Mouse (Mus musculus) myocyte (in vitro differentiated cells): ENCODE measurements around the gene Npw. TPM values are rescaled to one million over a fixed set of nuclear protein-coding genes. Genes with fewer than 3 reads are reported as not detected.

Experiments used
- H3K27me3 ChIP-seq: one replicate; pipeline ENCODE4 v1.6.1; 2011; ENCODE audit not compliant: control insufficient read depth, insufficient read depth, insufficient read length
- H3K36me3 ChIP-seq: one replicate; pipeline ENCODE4 v1.6.1; 2011; ENCODE audit not compliant: control insufficient read depth, insufficient read depth
- H3K4me2 ChIP-seq: one replicate; pipeline ENCODE4 v1.6.1; 2011; ENCODE audit warnings: low read depth, control low read depth
- H3K4me3 ChIP-seq: one replicate; pipeline ENCODE4 v1.5.1; 2011; ENCODE audit warnings: mild to moderate bottlenecking, control low read depth, moderate library complexity
- H3K79me2 ChIP-seq: one replicate; pipeline ENCODE4 v1.6.1; 2011; ENCODE audit not compliant: control insufficient read depth, insufficient read depth
- H3ac ChIP-seq: one replicate; pipeline ENCODE4 v1.6.1; 2011; ENCODE audit not compliant: control insufficient read depth, insufficient read length
- CEBPB ChIP-seq: IDR thresholded peaks from 2 replicates; pipeline ENCODE4 v1.6.1; 2011; ENCODE audit warnings: mild to moderate bottlenecking, moderate library complexity; ENCODE audit not compliant: poor library complexity, insufficient read depth, severe bottlenecking
- E2F4 ChIP-seq: IDR thresholded peaks from one replicate; pipeline ENCODE4 v1.6.1; 2011; ENCODE audit warnings: mild to moderate bottlenecking, control low read depth, moderate library complexity; ENCODE audit not compliant: insufficient read depth
- MAX ChIP-seq: IDR thresholded peaks from one replicate; pipeline ENCODE4 v1.6.1; 2011; ENCODE audit warnings: low read depth, mild to moderate bottlenecking, control low read depth
- MYOD1 ChIP-seq, 3 experiments: IDR thresholded peaks; one replicate each; pipeline ENCODE4 v1.6.1; 2011; ENCODE audit warnings: control low read depth in 2 of 3, low read depth in 2 of 3, mild to moderate bottlenecking in 2 of 3, moderate library complexity in 1 of 3; ENCODE audit not compliant: insufficient read length in 2 of 3, control insufficient read depth in 1 of 3
- MYOG ChIP-seq, 3 experiments: IDR thresholded peaks; one replicate each; pipeline ENCODE4 v1.6.1; 2011; ENCODE audit warnings: control low read depth in 2 of 3, low read depth in 2 of 3, mild to moderate bottlenecking in 2 of 3; ENCODE audit not compliant: insufficient read length in 2 of 3, control insufficient read depth in 1 of 3, insufficient read depth in 1 of 3
- POLR2A ChIP-seq: IDR thresholded peaks from one replicate; pipeline ENCODE4 v1.6.1; 2011; ENCODE audit warnings: low read depth, mild to moderate bottlenecking, control low read depth, moderate library complexity; ENCODE audit not compliant: insufficient read length
- POLR2AphosphoS2 ChIP-seq: IDR thresholded peaks from one replicate; pipeline ENCODE4 v1.6.1; 2011; ENCODE audit warnings: low read depth, control low read depth; ENCODE audit not compliant: insufficient read length
- REST ChIP-seq: IDR thresholded peaks from one replicate; pipeline ENCODE4 v1.6.1; 2011; ENCODE audit warnings: mild to moderate bottlenecking, control low read depth, moderate library complexity; ENCODE audit not compliant: insufficient read depth, insufficient read length
- SRF ChIP-seq: IDR thresholded peaks from one replicate; pipeline ENCODE4 v1.6.1; 2011; ENCODE audit warnings: low read depth; ENCODE audit not compliant: control insufficient read depth, insufficient read length
- TCF12 ChIP-seq: IDR thresholded peaks from one replicate; pipeline ENCODE4 v1.6.1; 2011; ENCODE audit warnings: mild to moderate bottlenecking, control low read depth; ENCODE audit not compliant: poor library complexity, insufficient read depth, severe bottlenecking
- TCF3 ChIP-seq: IDR thresholded peaks from one replicate; pipeline ENCODE4 v1.6.1; 2011; ENCODE audit warnings: low read depth, control low read depth; ENCODE audit not compliant: insufficient read length
- USF1 ChIP-seq: IDR thresholded peaks from one replicate; pipeline ENCODE4 v1.6.1; 2011; ENCODE audit warnings: low read depth, mild to moderate bottlenecking, control low read depth, moderate library complexity
- polyA plus RNA-seq: library from polyadenylated mRNA; unstranded; fragments of >200 nt; fragmentation: generic; extraction: Trizol; gene quantifications from one replicate; pipeline ENCODE4 v1.2.1, GENCODE M21; 2012; ENCODE audit warnings: missing spikeins

Npw gene
- polyA plus RNA-seq, 1 experiment, result not detected

DNA sequence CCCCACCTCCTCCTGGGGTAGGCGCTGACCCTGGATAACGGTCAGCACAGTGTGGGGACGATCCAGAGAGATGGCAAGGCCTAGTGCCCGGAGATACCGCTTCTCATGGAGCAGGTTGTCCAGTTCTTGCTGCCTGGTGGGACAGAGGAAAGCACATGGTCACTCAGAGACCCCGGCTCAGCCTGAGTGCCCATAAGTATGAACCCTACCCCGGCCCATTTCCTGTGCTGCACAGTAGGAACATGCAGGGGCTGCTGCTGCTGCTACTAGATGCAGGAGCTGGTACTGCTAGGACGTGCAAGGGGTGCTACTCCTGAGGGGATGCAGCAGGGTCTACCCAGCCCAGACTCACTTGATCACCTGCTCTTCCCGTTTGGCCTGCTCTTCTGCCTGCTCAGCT is 43.0 kb upstream of the Npw start:
- H3K27me3 ChIP-seq, result no peaks in the 10 kb centered on the region
- no peak overlapping the region for H3ac ChIP-seq
- peaks cover 7% of the 10 kb centered on the region for H3K79me2 ChIP-seq
- H3K4me2 ChIP-seq, result no peak overlapping the region
- peaks cover 9% of the 10 kb centered on the region for H3K36me3 ChIP-seq
- TF ChIP-seq E2F4, result no peak
- TF ChIP-seq REST, result no peak
- no peak for TF ChIP-seq CEBPB
- no peak for TF ChIP-seq SRF
- TF ChIP-seq TCF3, result no peak
- H3K4me3 ChIP-seq, result no peak overlapping the region

DNA sequence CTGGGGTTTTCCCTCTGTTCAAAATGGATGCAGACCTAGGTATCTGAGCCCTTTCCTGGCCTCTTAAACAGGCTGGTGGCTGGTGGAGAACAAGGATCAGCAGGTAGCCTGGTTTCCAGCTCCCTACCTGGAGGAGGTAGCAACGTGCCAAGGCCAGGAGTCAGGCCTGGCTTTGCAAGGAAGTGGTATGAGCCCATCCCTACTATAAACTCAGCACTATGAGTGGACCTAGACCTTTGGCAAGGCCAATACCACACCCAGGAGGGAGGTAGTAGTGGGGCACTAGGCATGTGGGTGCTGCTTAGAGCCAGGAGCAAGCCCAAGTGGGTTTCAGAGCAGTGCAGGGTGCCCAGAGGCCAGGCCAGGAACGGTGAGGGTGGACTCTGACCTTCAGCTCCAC is 41.2 kb upstream of the Npw start:
- H3K79me2 ChIP-seq, result peaks cover 5% of the 10 kb centered on the region
- no peak for TF ChIP-seq POLR2AphosphoS2
- no peak for TF ChIP-seq MAX
- no peak for TF ChIP-seq E2F4
- no peak for TF ChIP-seq USF1
- no peak for TF ChIP-seq TCF12
- no peak for TF ChIP-seq REST
- no peak for TF ChIP-seq TCF3
- TF ChIP-seq MYOD1 (IDR thresholded peaks at IDR 0.05; ENCODE audit: control insufficient read depth in 1 of 3, insufficient read length in 2 of 3, low read depth in 2 of 3), result no peak
- TF ChIP-seq CEBPB, result no peak
- no peak for TF ChIP-seq POLR2A
- TF ChIP-seq SRF, result no peak
- TF ChIP-seq MYOG (IDR thresholded peaks at IDR 0.05; ENCODE audit: control insufficient read depth in 1 of 3, insufficient read depth in 1 of 3, insufficient read length in 2 of 3, low read depth in 2 of 3), result no peak
- H3K4me3 ChIP-seq, result no peak overlapping the region
- peaks cover 9% of the 10 kb centered on the region for H3K36me3 ChIP-seq
- H3K27me3 ChIP-seq, result no peaks in the 10 kb centered on the region
- H3K4me2 ChIP-seq, result no peak overlapping the region
- no peak overlapping the region for H3ac ChIP-seq

DNA sequence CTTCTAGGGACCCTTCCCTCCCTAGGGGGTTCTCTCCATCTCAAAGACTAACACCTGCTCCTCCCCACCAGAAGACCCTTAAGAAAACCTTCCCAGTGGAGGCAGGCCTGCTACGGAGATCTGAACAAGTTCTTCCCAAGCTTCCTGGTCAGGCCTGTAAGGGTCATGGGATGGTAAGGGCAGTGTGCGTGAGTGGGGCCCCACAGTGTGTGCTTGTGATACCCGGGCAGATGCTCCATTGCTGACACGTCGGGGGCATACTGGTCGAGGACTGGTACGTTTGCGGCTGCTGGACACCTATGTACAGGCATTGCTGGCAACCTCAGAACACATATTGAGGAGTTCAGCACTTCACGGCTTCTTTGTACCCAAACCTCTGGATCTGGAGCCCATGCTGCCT is 40.5 kb upstream of the Npw start:
- H3K4me2 ChIP-seq, result no peak overlapping the region
- no peak overlapping the region for H3ac ChIP-seq
- no peaks in the 10 kb centered on the region for H3K27me3 ChIP-seq
- TF ChIP-seq CEBPB, result no peak
- peak; percentile 77 for TF ChIP-seq POLR2AphosphoS2
- peaks cover 5% of the 10 kb centered on the region for H3K79me2 ChIP-seq
- H3K36me3 ChIP-seq, result peaks cover 9% of the 10 kb centered on the region
- no peak overlapping the region for H3K4me3 ChIP-seq

DNA sequence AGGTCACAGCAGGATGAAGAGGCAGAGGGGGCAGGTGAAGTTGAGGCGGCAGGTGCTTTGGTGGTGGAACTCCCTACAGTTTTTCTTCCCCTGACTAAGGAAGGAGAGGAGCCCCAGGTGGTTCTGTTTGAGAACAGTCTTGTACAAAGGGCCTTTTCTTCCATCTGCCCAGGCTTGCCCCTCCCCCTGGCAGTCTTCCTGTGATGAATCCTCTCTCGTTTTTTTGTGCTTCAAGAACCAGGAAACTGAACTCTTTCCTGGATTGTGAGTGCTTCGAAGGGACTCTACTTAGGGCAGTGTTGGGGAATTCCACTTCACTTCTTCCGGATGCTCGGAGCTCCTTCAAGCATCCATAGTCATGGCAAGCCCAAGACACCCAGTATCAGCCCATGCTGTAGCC is 39.7 kb upstream of the Npw start:
- Histone ChIP-seq H3K4me2 (no peak overlapping the region), H3K27me3 (no peaks in the 10 kb centered on the region), H3K36me3 (peaks cover 9% of the 10 kb centered on the region), H3K4me3 (no peak overlapping the region), H3K79me2 (peaks cover 5% of the 10 kb centered on the region), H3ac (no peak overlapping the region)
- TF ChIP-seq POLR2AphosphoS2, result no peak
- no peak for TF ChIP-seq TCF12
- no peak for TF ChIP-seq CEBPB
- no peak for TF ChIP-seq REST
- no peak for TF ChIP-seq MYOG (IDR thresholded peaks at IDR 0.05; ENCODE audit: control insufficient read depth in 1 of 3, insufficient read depth in 1 of 3, insufficient read length in 2 of 3, low read depth in 2 of 3)
- TF ChIP-seq USF1, result no peak
- TF ChIP-seq MYOD1 (IDR thresholded peaks at IDR 0.05; ENCODE audit: control insufficient read depth in 1 of 3, insufficient read length in 2 of 3, low read depth in 2 of 3), result no peak
- TF ChIP-seq TCF3, result no peak
- no peak for TF ChIP-seq MAX
- no peak for TF ChIP-seq SRF
- TF ChIP-seq E2F4, result no peak
- no peak for TF ChIP-seq POLR2A

DNA sequence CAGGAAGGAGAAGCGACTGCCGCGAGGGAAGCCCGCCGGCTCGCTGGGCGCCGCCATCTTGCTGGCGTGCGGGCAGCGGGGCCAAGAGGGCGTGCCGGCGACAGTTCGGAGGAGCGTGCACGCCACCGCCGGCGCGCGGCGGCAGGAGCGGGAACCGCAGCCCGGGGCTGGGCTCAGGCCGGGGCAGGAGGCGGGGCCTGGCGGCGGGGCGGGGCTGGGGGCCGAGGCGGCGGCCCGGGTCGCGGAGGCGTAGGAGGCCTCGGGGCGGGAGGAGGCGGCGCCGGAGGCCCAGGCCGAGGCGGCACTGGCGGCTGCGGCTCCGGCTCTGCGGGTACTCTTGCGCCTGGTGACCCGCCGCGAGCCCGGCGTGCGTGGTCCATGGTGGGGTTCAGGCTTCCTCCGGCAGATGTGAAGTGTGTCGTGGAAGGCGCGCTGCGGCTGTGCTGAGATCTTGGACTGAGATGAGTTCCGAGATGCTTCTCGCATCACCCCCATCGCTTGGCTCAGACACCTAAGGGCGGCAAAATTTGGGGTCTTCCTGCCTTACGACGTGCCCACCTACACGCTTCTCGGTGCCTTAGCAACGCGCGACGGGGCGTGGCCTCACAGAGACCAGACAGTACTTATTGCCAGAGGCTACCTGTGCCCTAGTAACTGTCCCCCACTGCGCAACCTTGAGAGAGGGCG is 37.9 kb upstream of the Npw start, which contains the start of the genes Gfer and Noxo1:
TSS of gene Gfer (minus strand) at position 146 of the 687 bp plus-strand sequence.
TSS of gene Noxo1 (plus strand) at position 224 of the 687 bp plus-strand sequence.
- Histone ChIP-seq H3K4me3 (peak within 1 kb of the TSS; percentile 45), H3K36me3 (no peaks in the 10 kb centered on the region), H3ac (peak within 1 kb of the TSS; percentile 50), H3K79me2 (peaks cover 5% of the 10 kb centered on the region), H3K27me3 (no peaks in the 10 kb centered on the region), H3K4me2 (peak within 1 kb of the TSS; percentile 84)
- TF ChIP-seq MYOD1 (IDR thresholded peaks at IDR 0.05; ENCODE audit: control insufficient read depth in 1 of 3, insufficient read length in 2 of 3, low read depth in 2 of 3) (peak in 1 of 3 experiments; percentile 51), SRF (no peak), POLR2AphosphoS2 (peak; percentile 86), POLR2A (peak; percentile 91), MAX (no peak)
